Mouse (Mus musculus) heart, embryonic 14.5 days (tissue): Measurements from ENCODE around the gene Stau1. TPM values are rescaled to one million over a fixed set of nuclear protein-coding genes. Genes with fewer than 3 reads are reported as not detected.
"Not testable (repeated sequence)": the region's sequence is repeated elsewhere in the genome, so short reads cannot be mapped to it uniquely, and the experiment has no call there.

ENCODE experiments used
- ATAC-seq: fragments of 200-750 bp; cut with Nextera tagmentation; 2 replicates; pipeline ENCODE4 v1.8.0; 2017; ENCODE audit warnings: low read depth, moderate TSS enrichment; ENCODE audit not compliant: insufficient number of reproducible peaks, insufficient read depth, low FRiP score
- H3K27ac ChIP-seq, 2 experiments: fragments of 200-500 bp in 1 of 2; fragments of 300-500 bp in 1 of 2; sonication (generic) in 1 of 2; replicated peaks in 1 of 2; 2 replicates each; pipeline ENCODE4 v1.5.1; 2012 to 2014; ENCODE audit warnings: low read depth in 2 of 2, low read length in 2 of 2, control low read depth in 1 of 2, mild to moderate bottlenecking in 1 of 2, mixed read lengths in 1 of 2; ENCODE audit not compliant: control insufficient read depth in 1 of 2, insufficient read depth in 1 of 2
- H3K27me3 ChIP-seq: fragments of 300-500 bp; sonication (generic); 2 replicates; pipeline ENCODE4 v1.6.1; 2014; ENCODE audit warnings: mild to moderate bottlenecking, low read length, control low read depth; ENCODE audit not compliant: control insufficient read depth, insufficient read depth
- H3K36me3 ChIP-seq: fragments of 300-500 bp; sonication (generic); 2 replicates; pipeline ENCODE4 v1.6.1; 2014; ENCODE audit warnings: mild to moderate bottlenecking, control low read depth, low read length, mixed read lengths; ENCODE audit not compliant: control insufficient read depth, insufficient read depth
- H3K4me1 ChIP-seq, 2 experiments: fragments of 200-500 bp in 1 of 2; fragments of 300-500 bp in 1 of 2; sonication (generic) in 1 of 2; 2 replicates each; pipeline ENCODE4 v1.6.1; 2012 to 2014; ENCODE audit warnings: low read length in 2 of 2, control low read depth in 1 of 2, mixed read lengths in 1 of 2; ENCODE audit not compliant: control insufficient read depth in 2 of 2, insufficient read depth in 2 of 2
- H3K4me2 ChIP-seq: fragments of 300-500 bp; sonication (generic); 2 replicates; pipeline ENCODE4 v1.6.1; 2014; ENCODE audit warnings: mild to moderate bottlenecking, low read length
- H3K4me3 ChIP-seq, 2 experiments: fragments of 200-500 bp in 1 of 2; fragments of 300-500 bp in 1 of 2; sonication (generic) in 1 of 2; 2 replicates each; pipeline ENCODE4 v1.5.1; 2012 to 2014; ENCODE audit warnings: low read length in 2 of 2, mild to moderate bottlenecking in 2 of 2, control low read depth in 1 of 2, low read depth in 1 of 2, moderate library complexity in 1 of 2; ENCODE audit not compliant: control insufficient read depth in 1 of 2, insufficient read depth in 1 of 2
- H3K9ac ChIP-seq: fragments of 300-500 bp; sonication (generic); 2 replicates; pipeline ENCODE4 v1.6.1; 2014; ENCODE audit warnings: mild to moderate bottlenecking, low read length
- H3K9me3 ChIP-seq: fragments of 300-500 bp; sonication (generic); 2 replicates; pipeline ENCODE4 v1.6.1; 2016; ENCODE audit warnings: low read length, control low read depth; ENCODE audit not compliant: control insufficient read depth
- WGBS: fragments of 180-500 bp; shearing (Covaris S2); extraction: QIAGEN DNeasy Blood & Tissue Kit; methylation state at CpG from one replicate; pipeline ENCODE4 v1.1.7; 2014; 5-methylcytosine and 5-hydroxymethylcytosine counted together
- polyA plus RNA-seq: library from polyadenylated mRNA; unstranded; fragments of >200 nt; fragmentation: Nextera tagmentation; extraction: Ambion mirVana; gene quantifications from 2 replicates; pipeline ENCODE4 v1.2.1, GENCODE M21; 2014

The Stau1 gene
- polyA plus RNA-seq, 1 experiment from 2014 or later: 53.4 TPM

DNA sequence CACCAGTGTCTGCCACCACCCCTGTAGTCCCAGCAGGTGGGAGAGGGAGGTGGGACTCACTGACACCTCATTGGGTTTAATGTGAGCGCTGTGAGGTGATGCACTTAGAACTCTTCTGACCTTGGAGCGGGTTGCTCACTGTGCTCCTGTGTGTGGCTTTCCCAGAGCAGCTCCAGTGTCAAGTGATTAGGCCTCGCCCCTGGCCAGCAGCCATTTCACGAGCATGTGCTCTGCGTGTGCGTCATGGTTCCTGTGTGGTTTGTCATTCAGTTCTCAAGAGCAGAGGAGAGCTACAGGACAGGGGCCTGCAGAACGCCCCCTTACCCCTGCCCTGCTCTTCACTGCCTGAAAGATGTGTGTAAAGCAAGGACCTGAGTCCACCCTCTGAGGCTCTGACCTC is 32.5 kb upstream of the Stau1 start:
- 94% methylated on average over 7 of the region's 7 CpGs for WGBS
- ATAC-seq: no peak
- H3K36me3 ChIP-seq: peaks cover 95% of the 10 kb centered on the region

DNA sequence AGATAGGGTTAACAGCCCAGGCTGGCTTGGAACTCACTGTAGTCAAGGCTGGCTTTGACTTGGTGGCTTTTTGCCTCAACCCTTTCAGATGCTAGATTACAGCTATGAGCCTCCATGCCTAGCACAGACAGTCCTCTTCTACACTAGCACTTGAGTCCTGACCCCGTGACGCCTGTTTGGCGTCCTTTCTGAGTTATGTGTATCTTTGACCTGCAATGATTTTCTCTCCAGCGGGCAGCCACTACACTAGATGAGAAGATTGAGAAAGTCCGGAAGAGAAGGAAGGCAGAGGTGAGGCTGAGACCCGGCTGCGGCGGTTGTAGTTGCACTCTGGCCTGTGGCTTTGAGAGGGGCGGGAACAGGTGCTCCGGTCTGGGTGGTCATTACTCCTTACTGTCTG is 23.3 kb upstream of the Stau1 start:
- peaks cover 8 to 11% of the 10 kb centered on the region in 2 experiments; a peak in 3 of 4 replicates for H3K4me1 ChIP-seq
- ATAC-seq: no peak
- H3K27me3 ChIP-seq: no peaks in the 10 kb centered on the region
- H3K36me3 ChIP-seq: peaks cover 60% of the 10 kb centered on the region
- H3K4me2 ChIP-seq: no peak overlapping the region
- H3K9ac ChIP-seq: no peak overlapping the region
- H3K27ac ChIP-seq: no peak overlapping the region
- no peak overlapping the region for H3K4me3 ChIP-seq
- no peaks in the 10 kb centered on the region for H3K9me3 ChIP-seq
- WGBS: 91% methylated on average over 10 of the region's 10 CpGs

More for the DNA sequence above, 32.5 kb upstream of the Stau1 start:
- H3K9ac ChIP-seq: no peak overlapping the region
- H3K27me3 ChIP-seq: no peaks in the 10 kb centered on the region
- H3K27ac ChIP-seq: no peak overlapping the region
- H3K4me1 ChIP-seq: no peaks in the 10 kb centered on the region
- no peak overlapping the region for H3K4me3 ChIP-seq
- H3K9me3 ChIP-seq: no peaks in the 10 kb centered on the region
- H3K4me2 ChIP-seq: no peak overlapping the region

DNA sequence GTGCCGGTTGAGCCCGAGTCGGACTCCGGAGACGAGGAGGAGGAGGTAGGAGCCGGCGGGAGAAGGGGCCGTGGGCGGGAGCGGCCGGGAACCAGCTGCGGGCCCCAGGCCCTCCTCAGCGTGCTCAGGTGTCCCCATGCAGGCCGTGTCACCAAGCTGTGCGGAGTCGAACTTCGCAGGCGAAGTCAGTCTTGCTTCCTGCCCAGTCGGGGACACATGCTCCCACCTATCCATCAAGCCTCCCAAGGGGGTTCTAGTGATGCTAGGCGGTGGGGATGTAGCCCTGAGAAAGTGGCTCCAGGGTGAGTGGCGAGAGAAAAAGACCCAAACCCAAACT is 19.3 kb upstream of the Stau1 start:
- peaks cover 8 to 11% of the 10 kb centered on the region in 2 experiments; a peak in 3 of 4 replicates for H3K4me1 ChIP-seq
- H3K27ac ChIP-seq: peak overlapping the region in 1 of 2 experiments; percentile 77; a peak in 2 of 4 replicates
- H3K4me2 ChIP-seq: peak overlapping the region; percentile 96
- H3K36me3 ChIP-seq: peaks cover 26% of the 10 kb centered on the region
- peak overlapping the region; percentile 76 to 89 for H3K4me3 ChIP-seq
- peak overlapping the region; percentile 92 for H3K9ac ChIP-seq
- 0% methylated on average over 19 of the region's 21 CpGs for WGBS
- H3K27me3 ChIP-seq: no peaks in the 10 kb centered on the region
- peak; percentile 61 for ATAC-seq
- no peaks in the 10 kb centered on the region for H3K9me3 ChIP-seq

DNA sequence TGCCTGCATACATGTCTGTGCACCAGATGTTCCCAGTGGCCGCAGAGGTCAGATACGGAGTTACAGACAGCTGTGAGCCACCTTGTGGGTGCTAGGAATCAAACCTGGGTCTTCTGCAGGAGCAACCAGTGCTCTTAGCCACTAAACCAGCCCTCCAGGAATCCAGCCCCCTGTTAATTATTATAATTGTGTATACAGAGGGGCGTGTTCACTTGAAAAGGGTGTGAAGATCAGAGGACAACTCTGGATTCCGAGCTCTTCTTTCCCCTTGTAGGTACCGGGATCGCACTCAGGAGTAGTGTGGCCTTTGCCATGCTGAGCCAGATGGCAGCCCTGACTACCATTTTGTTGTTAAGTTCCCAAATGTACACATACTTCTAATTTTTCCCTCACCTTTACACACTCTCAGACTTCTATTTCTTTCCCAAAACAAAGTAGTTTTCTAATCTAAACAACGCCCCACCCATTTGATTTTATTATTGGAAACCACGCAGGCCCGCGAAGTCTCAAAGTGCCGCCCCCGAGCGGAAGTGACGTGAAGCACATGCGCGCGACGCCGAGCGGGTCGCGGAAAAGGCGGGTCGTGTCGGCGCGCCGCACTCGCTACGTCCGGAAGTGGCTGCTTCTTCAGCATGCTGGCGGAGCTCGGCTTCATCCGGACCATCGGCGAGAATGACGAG is 18.7 kb upstream of the Stau1 start, which contains the start of gene Ddx27:
Gene Ddx27 (plus strand): TSS at position 492 of the 680 bp plus-strand sequence.
- Histone ChIP-seq H3K36me3 (peaks cover 21% of the 10 kb centered on the region), H3K9ac (peak within 1 kb of the TSS; percentile 92), H3K4me3 (peak within 1 kb of the TSS; percentile 76 to 89), H3K4me1 (peaks cover 8 to 11% of the 10 kb centered on the region in 2 experiments), H3K27me3 (no peaks in the 10 kb centered on the region), H3K27ac (peak within 1 kb of the TSS; percentile 72 to 77), H3K9me3 (no peaks in the 10 kb centered on the region), H3K4me2 (peak within 1 kb of the TSS; percentile 96)
- ATAC-seq: peak; percentile 71
- 2% methylated on average over 37 of the region's 37 CpGs for WGBS

DNA sequence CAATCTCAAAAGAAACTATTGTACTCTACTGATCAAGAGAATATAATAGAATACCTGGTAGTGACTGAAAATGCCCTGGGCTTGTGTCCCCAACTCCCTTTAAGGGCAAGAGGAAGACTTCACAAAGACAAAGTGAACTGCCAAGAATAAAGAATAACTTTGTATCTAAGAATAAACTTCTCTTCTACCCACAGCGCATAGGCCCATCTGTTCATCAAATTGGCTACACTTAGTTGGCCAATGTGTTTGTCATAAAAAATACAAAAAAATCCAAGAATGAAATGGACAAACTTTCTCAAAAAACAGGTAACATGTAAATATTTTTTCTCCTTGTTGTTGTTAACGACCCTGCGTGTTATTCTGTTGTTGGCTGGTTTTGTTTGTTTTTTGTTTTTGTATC is 14.4 kb upstream of the Stau1 start:
- Histone ChIP-seq H3K27ac (no peak overlapping the region), H3K27me3 (no peaks in the 10 kb centered on the region), H3K9ac (no peak overlapping the region), H3K4me2 (no peak overlapping the region), H3K36me3 (no peaks in the 10 kb centered on the region), H3K4me3 (no peak overlapping the region), H3K9me3 (no peaks in the 10 kb centered on the region), H3K4me1 (peaks cover under 1 to 6% of the 10 kb centered on the region in 2 experiments)
- no peak for ATAC-seq
- 86% methylated on average over 3 of the region's 3 CpGs for WGBS

DNA sequence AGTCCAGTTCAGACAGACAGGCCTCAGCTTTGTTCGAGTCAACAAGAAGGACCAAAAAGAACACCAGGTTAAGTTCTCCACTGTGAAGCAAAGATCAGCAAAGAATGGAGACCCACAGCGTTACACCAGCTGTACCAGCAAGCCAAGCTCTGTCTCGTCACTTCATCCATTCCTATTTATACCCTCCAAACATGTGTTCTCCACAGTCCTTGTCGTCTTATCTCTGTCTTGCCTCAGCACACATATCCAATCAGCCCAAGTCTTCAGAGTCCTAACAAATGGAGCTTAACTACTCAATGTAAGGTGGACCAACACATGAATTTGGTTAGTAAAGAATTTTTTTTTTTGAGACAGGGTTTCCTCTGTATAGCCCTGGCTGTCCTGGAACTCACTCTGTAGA is 13.4 kb upstream of the Stau1 start:
- Histone ChIP-seq H3K9ac (no peak overlapping the region), H3K9me3 (no peaks in the 10 kb centered on the region), H3K4me2 (no peak overlapping the region), H3K27ac (no peak overlapping the region), H3K27me3 (no peaks in the 10 kb centered on the region), H3K4me1 (peaks cover 0 to 2% of the 10 kb centered on the region in 2 experiments; a peak in 2 of 4 replicates), H3K36me3 (no peaks in the 10 kb centered on the region), H3K4me3 (no peak overlapping the region)
- no peak for ATAC-seq
- WGBS: 26% methylated on average over 4 of the region's 4 CpGs

DNA sequence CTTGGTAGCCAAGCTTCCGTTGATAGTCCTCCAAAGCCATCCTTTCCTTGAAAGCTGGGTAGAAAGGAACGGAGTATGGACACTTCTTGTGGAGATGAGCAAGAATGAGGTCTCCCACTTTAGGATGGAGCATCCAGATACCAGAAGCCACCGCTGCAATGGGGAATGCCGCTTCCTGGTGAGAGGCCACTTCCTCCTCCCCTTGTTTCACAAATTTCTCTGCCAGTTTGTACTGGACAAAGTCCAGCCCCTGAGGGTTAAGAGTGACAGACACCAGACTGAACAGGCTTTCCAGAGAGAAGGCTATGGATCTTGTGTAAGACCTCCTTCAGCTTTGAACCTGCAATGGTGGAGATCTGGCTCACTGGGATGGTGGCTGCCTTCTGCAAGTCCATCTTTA is 11.5 kb upstream of the Stau1 start:
- H3K27me3 ChIP-seq: not testable (repeated sequence)

More for the DNA sequence above, 11.5 kb upstream of the Stau1 start:
- H3K9ac ChIP-seq, H3K36me3 ChIP-seq, H3K4me3 ChIP-seq, H3K9me3 ChIP-seq, H3K27ac ChIP-seq, H3K4me1 ChIP-seq, ATAC-seq, H3K4me2 ChIP-seq: not testable (repeated sequence)
- 67% methylated on average over 4 of the region's 4 CpGs for WGBS
